Mouse (Mus musculus) liver, adult 2 months (tissue): ENCODE measurements around the gene Tgfbi.

Source experiments
- CTCF ChIP-seq: fragments of 200-500 bp; IDR thresholded peaks from 2 replicates; pipeline ENCODE4 v1.5.1; 2011; ENCODE audit warnings: low read depth, low read length, control low read depth
- POLR2A ChIP-seq: fragments of 200-500 bp; IDR thresholded peaks from 2 replicates; pipeline ENCODE4 v1.6.1; 2011; ENCODE audit warnings: low read length, control low read depth; ENCODE audit not compliant: insufficient read depth; ENCODE audit errors: extremely low read depth

DNA sequence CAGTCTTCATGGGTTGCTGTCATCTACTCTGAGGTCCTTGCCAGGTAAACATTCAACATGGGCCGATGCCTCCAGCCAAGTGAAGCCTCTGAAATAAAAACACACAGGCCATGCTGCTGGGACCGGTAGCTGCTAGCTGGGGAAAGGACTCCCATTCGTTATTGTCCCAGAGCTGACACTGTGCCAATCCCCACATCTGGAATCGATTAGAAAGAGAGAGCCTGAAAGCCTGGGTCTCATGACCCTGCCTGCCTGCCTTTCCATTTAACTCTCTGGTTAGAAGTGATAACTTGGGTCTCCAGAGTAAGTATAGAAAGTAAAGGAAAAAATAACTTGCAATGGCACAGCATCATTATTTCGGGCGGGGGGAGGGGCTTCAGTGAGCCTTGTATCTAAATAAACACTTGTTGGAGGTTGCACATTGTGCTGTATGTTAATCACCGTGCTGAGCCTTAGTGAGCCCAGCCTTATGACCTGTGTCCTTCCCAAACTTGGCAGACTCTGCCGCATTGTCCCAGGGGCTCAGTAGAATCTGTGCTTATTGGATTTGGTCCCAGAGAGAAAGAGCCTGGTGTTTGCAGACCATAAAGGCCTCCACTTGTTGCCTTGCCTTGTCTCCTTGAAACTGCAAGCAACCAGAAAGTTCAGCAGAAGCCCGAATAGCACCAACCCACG is 9.0 kb upstream of the Tgfbi start:
- no peak for TF ChIP-seq CTCF
- TF ChIP-seq POLR2A = no peak
